Mouse (Mus musculus) intestine, embryonic 16.5 days (tissue): ENCODE measurements at regions not wholly inside any gene's neighbourhood (a gene's known extent, or its start where the extent isn't known, plus 50 kb on each side); places are given as distances from the start of the nearest gene placed in this dataset.

Source experiments
- ATAC-seq: fragments of 200-750 bp; cut with Nextera tagmentation; 2 replicates; pipeline ENCODE4 v1.8.0; 2017; ENCODE audit warnings: moderate TSS enrichment, moderate library complexity
- H3K27ac ChIP-seq: fragments of 300-500 bp; sonication (generic); 2 replicates; pipeline ENCODE4 v1.5.1; 2014; ENCODE audit warnings: mild to moderate bottlenecking, low read length
- H3K27me3 ChIP-seq: fragments of 300-500 bp; sonication (generic); replicated peaks from 2 replicates; pipeline ENCODE4 v1.6.1; 2014; ENCODE audit warnings: low read length, control low read depth, mixed read lengths; ENCODE audit not compliant: control insufficient read depth, insufficient read depth
- H3K36me3 ChIP-seq: fragments of 300-500 bp; sonication (generic); 2 replicates; pipeline ENCODE4 v1.6.1; 2014; ENCODE audit warnings: low read length, control low read depth; ENCODE audit not compliant: control insufficient read depth, insufficient read depth
- H3K4me1 ChIP-seq: fragments of 300-500 bp; sonication (generic); 2 replicates; pipeline ENCODE4 v1.6.1; 2014; ENCODE audit warnings: low read length, control low read depth, mixed read lengths; ENCODE audit not compliant: control insufficient read depth, insufficient read depth
- H3K4me2 ChIP-seq: fragments of 300-500 bp; sonication (generic); 2 replicates; pipeline ENCODE4 v1.6.1; 2014; ENCODE audit warnings: low read depth, low read length, control low read depth
- H3K4me3 ChIP-seq: fragments of 300-500 bp; sonication (generic); 2 replicates; pipeline ENCODE4 v1.5.1; 2014; ENCODE audit warnings: mild to moderate bottlenecking, low read length
- H3K9ac ChIP-seq: fragments of 300-500 bp; sonication (generic); 2 replicates; pipeline ENCODE4 v1.6.1; 2014; ENCODE audit warnings: low read depth, low read length
- H3K9me3 ChIP-seq: fragments of 300-500 bp; sonication (generic); 2 replicates; pipeline ENCODE4 v1.6.1; 2016; ENCODE audit warnings: low read length, control low read depth; ENCODE audit not compliant: control insufficient read depth
- WGBS: fragments of 180-500 bp; shearing (Covaris S2); extraction: QIAGEN DNeasy Blood & Tissue Kit; methylation state at CpG from one replicate; pipeline ENCODE4 v1.1.7; 2014; 5-methylcytosine and 5-hydroxymethylcytosine counted together

DNA sequence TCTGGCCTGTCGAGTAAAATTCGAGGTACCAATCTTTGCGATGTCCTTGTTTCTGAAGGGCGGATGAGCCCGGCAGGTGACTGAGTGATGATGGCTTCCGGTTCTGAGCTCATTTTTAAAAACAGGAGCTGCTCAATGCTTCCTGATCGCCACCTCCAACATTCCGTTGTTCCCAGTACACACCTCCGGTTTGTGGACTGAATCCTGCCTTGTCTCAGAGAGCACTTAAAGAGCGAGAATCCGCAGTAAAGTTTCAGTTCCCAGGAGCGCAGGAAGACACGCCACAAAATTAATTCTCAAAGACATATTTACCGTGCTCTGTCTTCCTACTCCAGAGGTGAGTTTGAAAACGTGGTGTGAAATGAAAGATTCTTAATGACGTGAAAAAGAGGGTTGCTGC, 66.4 kb upstream of the Plcz1 start:
- Histone ChIP-seq H3K27ac (peak overlapping the region; percentile 76), H3K4me1 (peaks cover 13% of the 10 kb centered on the region), H3K27me3 (no peaks in the 10 kb centered on the region), H3K4me3 (peak overlapping the region; percentile 38), H3K36me3 (no peaks in the 10 kb centered on the region), H3K9me3 (no peaks in the 10 kb centered on the region), H3K4me2 (peak overlapping the region; percentile 53), H3K9ac (peak overlapping the region; percentile 58)
- WGBS, result 43% methylated on average over 16 of the region's 16 CpGs
- peak; percentile 48 for ATAC-seq

DNA sequence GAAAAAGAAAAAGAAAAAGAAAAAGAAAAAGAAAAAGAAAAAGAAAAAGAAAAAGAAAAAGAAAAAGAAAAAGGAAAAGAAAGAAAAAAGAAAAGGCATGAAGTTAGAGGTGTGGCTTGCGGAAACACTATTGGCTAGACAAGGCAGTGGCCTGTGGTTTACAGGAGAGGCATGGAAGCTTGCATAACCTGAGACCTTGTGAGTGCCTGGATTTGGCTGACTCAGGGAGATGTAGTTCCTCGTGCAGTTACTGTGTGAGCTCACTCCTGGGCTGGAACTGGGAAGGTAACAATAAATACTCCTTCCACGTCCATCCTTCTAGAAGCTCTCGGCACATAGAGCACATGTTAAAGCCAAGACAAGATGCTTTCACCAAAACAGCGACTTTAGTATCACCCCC, 64.9 kb upstream of the Plcz1 start:
- Histone ChIP-seq H3K9ac (no peak overlapping the region), H3K4me1 (peaks cover 16% of the 10 kb centered on the region), H3K4me2 (no peak overlapping the region), H3K36me3 (no peaks in the 10 kb centered on the region), H3K27ac (no peak overlapping the region), H3K27me3 (no peaks in the 10 kb centered on the region), H3K9me3 (no peaks in the 10 kb centered on the region), H3K4me3 (no peak overlapping the region)
- WGBS, result 74% methylated on average over 5 of the region's 5 CpGs
- ATAC-seq, result peak; percentile 77

DNA sequence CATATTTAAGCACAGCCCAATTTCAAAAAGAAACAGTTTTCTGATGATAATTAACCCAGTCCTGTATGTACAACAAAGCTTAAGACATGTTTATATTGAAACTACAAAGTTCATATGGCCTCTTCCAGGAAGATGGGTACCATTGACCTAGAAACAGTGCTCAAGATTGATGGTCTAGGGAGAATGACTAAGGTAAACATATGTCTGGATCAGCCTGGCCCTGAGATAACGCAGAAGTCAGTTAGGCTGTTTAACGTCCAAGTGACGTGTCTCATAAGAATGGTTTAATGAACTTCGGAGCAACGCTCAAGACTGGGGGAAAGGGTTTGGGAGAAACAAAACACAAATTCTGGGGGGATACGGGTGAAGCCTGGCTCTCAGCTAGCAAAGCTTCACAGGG, 60.8 kb upstream of the Plcz1 start:
- Histone ChIP-seq H3K9ac (no peak overlapping the region), H3K27me3 (no peaks in the 10 kb centered on the region), H3K4me1 (peaks cover 8% of the 10 kb centered on the region; the same call in 1 of the 2 replicates), H3K4me3 (no peak overlapping the region), H3K4me2 (no peak overlapping the region), H3K36me3 (no peaks in the 10 kb centered on the region), H3K27ac (no peak overlapping the region), H3K9me3 (no peaks in the 10 kb centered on the region)
- ATAC-seq, result peak; percentile 59
- 32% methylated on average over 6 of the region's 6 CpGs for WGBS

DNA sequence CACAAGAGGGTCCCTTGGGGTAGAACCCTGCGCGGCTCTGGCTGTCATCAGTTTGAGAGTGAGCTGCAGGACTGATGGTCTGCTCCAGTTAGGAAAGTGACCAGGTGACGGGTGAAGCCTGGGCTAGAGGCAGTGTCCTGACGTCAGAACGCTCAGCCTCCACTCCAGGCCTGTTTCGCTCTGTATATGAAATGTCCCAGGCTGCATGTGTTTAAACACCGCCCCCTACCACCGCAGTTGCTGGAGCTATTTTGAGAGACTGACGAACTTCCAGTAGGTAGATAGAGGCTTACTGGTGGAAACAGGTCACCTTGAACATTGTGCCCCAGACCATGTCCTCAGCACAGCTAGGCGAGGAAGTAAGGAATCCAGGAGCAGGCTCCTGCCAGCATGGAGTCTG, 54.2 kb upstream of the Plcz1 start:
- no peaks in the 10 kb centered on the region for H3K9me3 ChIP-seq
- 62% methylated on average over 10 of the region's 10 CpGs for WGBS
- ATAC-seq, result no peak
- H3K4me3 ChIP-seq, result no peak overlapping the region
- H3K9ac ChIP-seq, result no peak overlapping the region
- H3K27ac ChIP-seq, result no peak overlapping the region
- no peaks in the 10 kb centered on the region for H3K36me3 ChIP-seq
- H3K27me3 ChIP-seq, result no peaks in the 10 kb centered on the region
- H3K4me2 ChIP-seq, result no peak overlapping the region
- H3K4me1 ChIP-seq, result no peaks in the 10 kb centered on the region
